Mouse (Mus musculus) kidney, adult 2 months (tissue): ENCODE data around the gene Alg5. TPM values are rescaled to one million over a fixed set of nuclear protein-coding genes. Genes with fewer than 3 reads are reported as not detected.
A peak's percentile ranks its signal among the peaks of the same experiment; 100 is the strongest.

Experiments used
- DNase-seq: peaks from one replicate; pipeline ENCODE4 v3.0.0; 2021
- H3K27ac ChIP-seq: fragments of 200-500 bp; 2 replicates; pipeline ENCODE4 v1.5.1; 2012; ENCODE audit warnings: low read depth, low read length, control low read depth, inconsistent platforms; ENCODE audit not compliant: insufficient read depth
- H3K27me3 ChIP-seq: fragments of 200-500 bp; replicated peaks from 2 replicates; pipeline ENCODE4 v1.6.1; 2012; ENCODE audit warnings: mild to moderate bottlenecking, moderate library complexity, low read length, inconsistent platforms; ENCODE audit not compliant: control insufficient read depth, insufficient read depth
- H3K36me3 ChIP-seq: fragments of 200-500 bp; 2 replicates; pipeline ENCODE4 v1.6.1; 2012; ENCODE audit warnings: mild to moderate bottlenecking, moderate library complexity, low read length, inconsistent platforms; ENCODE audit not compliant: control insufficient read depth, insufficient read depth
- H3K4me1 ChIP-seq: fragments of 200-500 bp; 2 replicates; pipeline ENCODE4 v1.6.1; 2011; ENCODE audit warnings: low read length; ENCODE audit not compliant: control insufficient read depth, insufficient read depth
- H3K4me3 ChIP-seq: fragments of 200-500 bp; 2 replicates; pipeline ENCODE4 v1.5.1; 2011; ENCODE audit warnings: mild to moderate bottlenecking, low read depth, low read length, control low read depth; ENCODE audit not compliant: insufficient read depth
- CTCF ChIP-seq: fragments of 200-500 bp; conservative IDR thresholded peaks from 2 replicates; pipeline ENCODE4 v1.5.1; 2011; ENCODE audit warnings: low read depth, mild to moderate bottlenecking, control low read depth, low read length, moderate library complexity, mixed read lengths; ENCODE audit not compliant: insufficient read depth, insufficient read length
- POLR2A ChIP-seq: fragments of 200-500 bp; IDR thresholded peaks from one replicate; pipeline ENCODE4 v1.6.1; 2011; ENCODE audit warnings: low read depth, low read length, control low read depth
- WGBS: fragments of 180-500 bp; shearing (Covaris S2); methylation state at CpG from one replicate; pipeline ENCODE4 v1.1.7; 2018; 5-methylcytosine and 5-hydroxymethylcytosine counted together
- polyA plus RNA-seq: library from polyadenylated mRNA; depleted of rRNA; stranded (reverse); fragments of >200 nt; gene quantifications from 2 replicates; pipeline ENCODE4 v1.2.3, GENCODE M21; 2012

The Alg5 gene
- polyA plus RNA-seq, 1 experiment: 22.2 TPM

- no peak for TF ChIP-seq CTCF
- TF ChIP-seq POLR2A: no peak
- 93% methylated on average over 2 of the region's 2 CpGs for WGBS
- H3K4me3 ChIP-seq: no peak overlapping the region
- no peak overlapping the region for H3K27ac ChIP-seq
- no peaks in the 10 kb centered on the region for H3K27me3 ChIP-seq
- DNase-seq: no peak
- peaks cover 3% of the 10 kb centered on the region for H3K36me3 ChIP-seq
- no peaks in the 10 kb centered on the region for H3K4me1 ChIP-seq
Measured at GRCm38 (mm10) chr3:54727588-54727987, 7.8 kb upstream of the Alg5 start.

DNA sequence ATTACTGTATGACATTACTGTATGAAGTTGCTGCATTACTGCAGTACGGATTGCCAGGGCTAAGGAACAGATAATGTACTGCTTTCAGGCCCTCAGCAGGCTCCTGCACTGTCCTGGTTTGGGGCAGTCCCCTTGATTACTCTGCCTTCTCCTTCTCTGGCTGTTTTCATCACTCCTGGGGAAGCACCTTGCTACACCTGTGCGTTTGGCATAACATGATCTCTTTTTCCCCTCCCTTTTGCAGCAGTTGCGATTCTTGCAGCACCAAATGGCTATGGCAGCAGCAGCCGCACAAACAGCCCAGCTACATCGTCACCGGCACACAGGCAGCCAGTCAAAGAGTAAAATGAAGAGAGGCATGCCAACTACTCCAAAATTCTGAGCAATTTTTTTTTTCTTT is 7.2 kb upstream of the Alg5 start:
- H3K36me3 ChIP-seq: peaks cover 3% of the 10 kb centered on the region
- TF ChIP-seq POLR2A (no peak), CTCF (no peak)
- no peak overlapping the region for H3K27ac ChIP-seq
- WGBS: 92% methylated on average over 6 of the region's 6 CpGs
- no peak overlapping the region for H3K4me3 ChIP-seq
- H3K4me1 ChIP-seq: no peaks in the 10 kb centered on the region
- no peaks in the 10 kb centered on the region for H3K27me3 ChIP-seq
- DNase-seq: no peak

GRCm38 (mm10) chr3:54731626-54732150 is 3.7 kb upstream of the Alg5 start:
- Histone ChIP-seq H3K27me3 (no peaks in the 10 kb centered on the region), H3K4me3 (no peak overlapping the region), H3K4me1 (peaks cover 8% of the 10 kb centered on the region; the same call in 1 of the 2 replicates), H3K27ac (no peak overlapping the region), H3K36me3 (peaks cover 3% of the 10 kb centered on the region)
- TF ChIP-seq POLR2A (no peak), CTCF (no peak)
- 53% methylated on average over 8 of the region's 8 CpGs for WGBS
- DNase-seq: no peak

DNA sequence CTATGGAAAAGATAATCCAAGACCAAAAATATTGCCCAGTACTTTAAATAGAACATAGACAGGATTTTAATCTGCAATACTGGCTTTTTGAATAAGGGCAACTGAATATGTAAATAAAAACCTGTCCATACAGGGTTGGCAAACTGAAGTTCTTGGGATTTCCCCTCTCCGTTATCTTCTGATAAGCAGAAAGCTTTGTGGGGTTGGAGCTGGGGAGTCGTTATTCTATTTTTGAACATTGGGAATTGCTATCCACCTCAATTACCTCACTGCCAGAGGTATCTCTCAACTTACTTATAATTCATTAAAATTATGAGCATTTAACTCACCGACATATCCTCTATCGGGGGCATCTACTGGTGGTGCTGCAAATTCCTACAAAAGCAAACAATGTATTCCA is 3.0 kb upstream of the Alg5 start:
- TF ChIP-seq CTCF (no peak), POLR2A (no peak)
- Histone ChIP-seq H3K27me3 (no peaks in the 10 kb centered on the region), H3K4me1 (peaks cover 8% of the 10 kb centered on the region; the same call in 1 of the 2 replicates), H3K36me3 (peaks cover 3% of the 10 kb centered on the region), H3K27ac (no peak overlapping the region), H3K4me3 (no peak overlapping the region)
- no peak for DNase-seq
- 83% methylated on average over 4 of the region's 4 CpGs for WGBS

DNA sequence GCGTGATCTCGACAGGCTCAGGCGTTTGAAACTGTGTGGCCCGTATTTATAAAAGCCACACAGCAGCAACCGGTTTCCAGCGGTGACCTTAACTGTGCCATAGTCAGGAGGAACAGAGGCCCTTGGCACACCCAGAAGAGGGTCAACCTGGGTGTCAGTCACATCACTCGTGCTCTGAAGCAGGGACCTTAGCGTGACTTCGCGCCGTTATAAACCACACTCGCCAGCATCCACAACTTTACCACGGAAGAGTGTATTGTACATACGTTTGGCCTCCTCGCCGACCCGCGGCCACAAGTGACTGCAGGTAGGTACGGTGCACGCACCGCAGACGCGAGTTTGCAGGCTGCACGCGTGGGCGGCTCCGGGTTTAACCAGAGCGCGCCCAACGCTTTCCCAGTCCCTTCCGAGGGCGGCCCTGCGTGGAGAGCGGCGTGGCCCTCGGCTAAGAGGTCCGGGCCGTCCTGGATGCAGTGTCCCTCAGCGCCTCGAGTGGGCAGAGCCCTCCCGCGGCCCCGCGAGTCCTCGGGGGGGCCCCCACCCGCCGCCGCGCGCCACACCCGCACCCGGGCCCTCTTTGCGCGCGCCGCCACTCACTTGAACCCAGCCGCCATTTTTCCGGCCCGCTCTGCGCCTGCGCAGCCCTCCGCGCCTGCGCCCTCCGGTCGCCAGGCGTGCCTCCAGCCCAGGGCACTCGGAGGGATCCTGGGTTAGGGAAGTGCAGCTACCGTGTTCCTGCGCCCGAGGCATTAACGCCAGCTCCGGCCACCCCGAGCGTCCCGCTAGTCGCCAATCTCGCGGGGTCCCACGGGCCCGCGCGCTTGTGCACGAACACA is 710 bp upstream of the Alg5 start:
- peaks cover 8% of the 10 kb centered on the region; the same call in 1 of the 2 replicates for H3K4me1 ChIP-seq
- TF ChIP-seq CTCF: no peak
- TF ChIP-seq POLR2A: peak; percentile 72
- peak; percentile 91 for DNase-seq
- under 1% methylated on average over 84 of the region's 84 CpGs for WGBS
- H3K27ac ChIP-seq: peak overlapping the region; percentile 97
- peak overlapping the region; percentile 86 for H3K4me3 ChIP-seq
- no peaks in the 10 kb centered on the region for H3K27me3 ChIP-seq
- no peaks in the 10 kb centered on the region; the same call in 1 of the 2 replicates for H3K36me3 ChIP-seq

- Histone ChIP-seq H3K4me3 (peak overlapping the region; percentile 86), H3K27me3 (no peaks in the 10 kb centered on the region), H3K27ac (no peak overlapping the region), H3K36me3 (no peaks in the 10 kb centered on the region; the same call in 1 of the 2 replicates), H3K4me1 (peaks cover 8% of the 10 kb centered on the region; the same call in 1 of the 2 replicates)
- peak; percentile 32 for DNase-seq
- no peak for TF ChIP-seq POLR2A
- TF ChIP-seq CTCF: no peak
- 49% methylated on average over 18 of the region's 18 CpGs for WGBS
Measured at GRCm38 (mm10) chr3:54736101-54736927, 975 bp downstream of the Alg5 start.
